Mouse (Mus musculus) thymus, postnatal 0 days (tissue): ENCODE data around the gene Ank. TPM values are rescaled to one million over a fixed set of nuclear protein-coding genes. Genes with fewer than 3 reads are reported as not detected.
"Not testable (repeated sequence)": the region's sequence is repeated elsewhere in the genome, so short reads cannot be mapped to it uniquely, and the experiment has no call there.

Experiments
- DNase-seq: peaks from one replicate; pipeline ENCODE4 v3.0.0-alpha.2; 2015; ENCODE audit warnings: low spot score
- polyA plus RNA-seq: library from polyadenylated mRNA; unstranded; fragments of >200 nt; fragmentation: Nextera tagmentation; extraction: Ambion mirVana; gene quantifications from 2 replicates; pipeline ENCODE4 v1.2.1, GENCODE M21; 2015

Ank gene
- polyA plus RNA-seq, 1 experiment from 2014 or later, result 3.6 TPM

DNA sequence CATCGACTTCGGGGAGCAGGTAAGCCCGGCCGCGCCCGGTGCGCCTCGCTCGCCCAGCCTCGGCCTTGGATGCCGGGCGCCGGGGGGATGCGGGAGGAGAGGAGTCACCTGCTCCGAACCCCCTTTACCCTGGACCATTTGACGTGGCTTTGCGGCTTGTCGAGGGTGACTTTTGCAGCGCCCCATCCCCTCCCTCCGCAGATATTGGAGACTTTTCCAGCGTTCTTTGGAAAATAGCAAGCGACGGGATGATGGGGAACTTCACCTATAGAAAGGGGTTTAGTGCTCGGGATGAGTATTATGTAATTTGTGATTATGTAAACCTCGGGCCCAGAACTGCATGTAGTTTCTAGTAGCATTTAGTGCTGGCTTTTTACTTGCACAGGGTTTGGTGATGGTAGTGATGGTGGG, 609 bp downstream of the Ank start:
- DNase-seq, result no peak

DNA sequence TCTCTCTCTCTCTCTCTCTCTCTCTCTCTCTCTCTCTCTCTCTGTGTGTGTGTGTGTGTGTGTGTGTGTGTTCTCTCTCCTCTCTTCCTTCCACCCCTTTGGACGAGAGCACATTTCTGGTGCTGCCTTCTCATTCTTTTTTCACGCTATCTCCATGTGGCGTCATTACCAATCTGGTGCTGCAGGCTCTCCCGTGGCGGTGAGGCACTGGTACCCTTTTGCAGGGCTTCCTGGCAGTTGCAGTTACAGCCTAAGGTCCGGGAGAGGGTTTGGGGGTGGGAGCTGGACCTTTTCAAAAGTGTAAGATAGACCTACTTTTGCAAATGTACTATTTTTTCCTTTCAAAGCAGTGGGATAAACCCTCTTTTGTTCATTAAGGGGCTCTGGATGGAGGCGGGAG, 1.2 kb downstream of the Ank start:
- no peak for DNase-seq

DNA sequence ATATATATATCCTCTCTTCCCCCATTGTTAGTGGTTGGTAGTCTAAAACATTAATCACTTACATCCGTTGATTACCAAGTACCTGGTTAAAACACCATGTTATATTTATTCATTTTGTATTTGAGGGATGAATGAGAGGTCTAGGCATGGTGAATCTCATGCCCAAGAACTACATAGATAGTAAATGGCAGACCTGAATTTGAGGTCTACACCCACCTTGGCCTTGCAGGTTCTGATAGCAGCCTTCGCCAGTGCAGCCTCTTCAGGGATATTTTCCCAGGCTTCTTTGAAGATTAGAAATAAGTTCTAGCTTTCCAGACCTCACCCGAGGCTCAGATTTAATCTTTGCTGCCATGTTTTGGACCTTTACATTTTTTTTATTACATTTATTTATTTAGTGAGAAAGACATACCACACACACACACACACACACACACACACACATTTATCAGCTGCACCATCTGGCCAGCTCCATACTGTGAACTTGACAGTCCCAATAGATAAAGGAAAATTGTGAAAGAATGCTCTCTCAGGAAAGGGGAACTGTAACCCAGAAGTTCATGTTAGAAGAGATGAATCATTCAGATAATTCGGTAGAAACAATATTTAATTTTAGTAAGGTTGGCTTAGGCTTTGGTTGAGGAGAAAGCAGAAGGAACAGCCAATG, 2.5 kb downstream of the Ank start:
- DNase-seq, result no peak

DNA sequence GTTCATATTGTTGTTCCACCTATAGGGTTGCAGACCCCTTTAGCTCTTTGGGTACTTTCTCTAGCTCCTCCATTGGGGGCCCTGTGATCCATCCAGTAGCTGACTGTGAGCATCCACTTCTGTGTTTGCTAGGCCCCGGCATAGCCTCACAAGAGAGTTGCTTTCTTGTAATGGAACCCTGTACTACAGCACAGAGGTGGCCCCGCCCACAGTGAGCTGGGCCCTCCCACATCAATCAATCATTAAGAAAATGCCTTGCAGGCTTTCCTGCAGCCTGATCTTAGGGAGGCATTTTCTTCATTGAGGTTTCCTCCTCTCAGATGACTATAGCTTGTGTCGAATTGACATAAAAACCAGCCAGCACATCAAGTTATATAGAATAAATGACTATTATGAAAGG, 3.9 kb downstream of the Ank start:
- not testable (repeated sequence) for DNase-seq

DNA sequence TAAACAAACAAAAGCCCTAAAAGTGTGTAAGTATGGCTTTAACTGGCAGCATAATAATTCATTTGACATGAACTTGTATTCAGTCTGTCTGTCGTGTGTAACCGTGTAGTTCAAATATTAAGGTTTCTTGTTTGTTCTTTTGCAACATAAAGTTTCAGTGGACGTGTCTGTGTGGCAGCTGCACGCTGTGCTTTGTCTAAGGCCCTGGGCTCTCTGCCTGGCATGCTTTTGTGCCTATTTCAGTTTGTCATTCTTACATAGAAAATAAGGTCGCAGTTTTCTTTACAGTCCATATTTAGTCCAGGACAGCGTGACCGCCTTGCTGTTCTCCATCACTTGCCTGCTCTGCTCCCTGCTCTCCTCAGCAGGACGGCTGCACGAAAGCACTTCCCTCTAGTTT, 5.8 kb downstream of the Ank start:
- no peak for DNase-seq

DNA sequence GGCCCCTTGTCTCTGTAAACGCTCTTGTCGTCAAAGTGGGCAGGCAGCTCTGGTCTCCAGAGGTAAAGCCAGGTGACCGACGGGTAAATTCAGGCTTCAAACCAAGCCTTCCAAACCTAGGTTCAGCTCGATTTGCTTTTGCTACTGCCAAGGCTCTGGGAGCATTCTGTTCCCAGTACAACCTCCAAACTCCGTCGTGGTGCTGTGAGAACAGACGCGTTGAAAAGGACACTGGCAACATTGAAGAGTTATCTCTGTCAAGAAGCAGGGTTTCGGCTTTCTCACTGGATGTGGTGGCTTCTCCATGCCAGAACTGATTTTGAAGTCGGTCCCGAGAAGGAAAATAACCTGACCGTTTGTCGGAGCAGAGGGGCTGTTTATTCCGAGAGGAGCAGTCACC, 9.5 kb downstream of the Ank start:
- no peak for DNase-seq

DNA sequence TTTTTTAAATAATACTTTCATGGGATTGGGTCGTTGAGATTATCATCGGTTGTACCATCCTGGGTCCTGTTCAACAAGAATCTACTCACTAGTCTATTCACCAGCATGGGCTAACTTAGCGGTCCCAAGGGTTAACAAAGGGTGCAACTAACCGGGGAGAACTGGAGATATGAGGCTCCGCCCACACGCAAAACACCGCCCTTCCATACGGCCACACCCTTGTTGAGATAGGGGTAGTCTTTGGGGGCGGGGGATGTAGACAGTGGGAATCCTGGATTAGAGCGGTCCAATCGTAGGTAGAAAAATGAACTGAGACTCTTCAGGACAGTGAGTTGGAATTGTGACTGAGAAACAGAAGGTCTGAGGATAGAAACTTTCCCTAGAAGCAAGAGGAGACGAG, 10.2 kb downstream of the Ank start:
- DNase-seq, result no peak

DNA sequence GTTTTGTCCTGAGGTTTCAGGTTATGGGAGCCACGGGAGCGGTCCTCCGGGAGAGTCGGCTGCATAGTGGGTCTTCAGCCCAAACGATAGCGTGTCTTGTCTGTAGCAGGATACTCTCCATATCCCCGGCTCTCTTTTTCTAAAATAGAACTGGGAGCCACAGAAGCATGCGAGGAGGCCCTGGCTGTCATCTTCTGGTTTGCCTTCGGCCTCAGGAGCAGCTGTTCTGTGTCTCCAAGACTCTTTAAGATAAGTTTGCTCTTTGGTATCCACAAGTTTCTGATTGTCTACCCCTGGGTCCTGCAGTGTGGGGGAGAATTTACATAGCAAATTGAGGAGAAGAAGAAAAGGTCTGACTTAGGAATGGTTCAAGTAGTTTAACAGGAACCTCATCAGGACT, 10.7 kb downstream of the Ank start:
- DNase-seq, result no peak

DNA sequence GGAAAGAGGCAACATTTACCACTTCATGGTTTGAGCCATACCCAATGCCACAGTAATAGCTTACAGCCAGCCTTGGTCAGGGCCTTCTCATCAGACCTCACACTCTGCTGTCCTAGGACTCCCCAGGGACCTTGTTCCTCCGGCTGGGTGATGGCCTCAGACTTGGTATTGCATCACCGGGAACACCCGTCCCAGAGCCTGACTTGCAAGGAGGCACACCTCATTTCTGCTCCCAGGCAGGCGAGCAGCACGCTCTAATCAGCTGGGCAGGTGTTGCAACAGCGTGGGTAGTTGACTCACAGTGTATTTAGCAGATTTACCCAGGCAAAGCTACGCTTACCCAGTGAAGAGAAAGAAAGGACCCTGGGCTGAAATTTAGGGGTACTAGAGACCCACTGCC, 11.2 kb downstream of the Ank start:
- no peak for DNase-seq

DNA sequence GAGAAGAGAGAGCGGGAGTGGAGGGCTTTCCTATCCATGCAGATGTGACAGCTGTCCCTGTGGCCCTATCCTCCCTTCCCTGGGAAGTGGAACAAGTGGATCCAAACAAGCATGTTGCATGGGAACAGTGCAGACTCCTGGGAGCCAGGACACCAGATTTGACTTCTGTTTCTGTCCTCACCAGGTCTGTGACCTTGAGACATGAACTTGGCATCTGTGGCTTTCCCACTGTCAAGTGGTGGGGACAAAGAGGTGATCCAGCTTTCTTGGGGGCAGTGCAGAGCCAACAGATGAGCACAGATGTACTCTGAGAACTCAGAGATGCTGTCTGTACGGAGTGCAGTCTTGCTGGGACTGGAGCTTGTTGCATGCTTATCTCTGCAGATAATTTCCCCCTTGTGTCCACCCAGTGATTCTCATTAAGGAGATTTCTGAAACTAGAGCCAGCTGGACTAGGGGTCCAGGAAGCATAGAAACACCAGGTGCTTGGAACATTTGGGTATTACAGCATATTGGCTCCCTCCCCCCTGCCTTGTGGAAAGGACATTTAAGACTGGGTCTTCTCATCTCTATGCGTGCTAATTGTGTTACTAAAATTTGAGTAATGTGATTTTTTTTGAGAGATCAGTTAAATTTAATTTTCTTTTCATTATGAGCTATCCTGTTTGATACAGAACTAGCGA, 14.0 kb downstream of the Ank start:
- DNase-seq, result no peak

DNA sequence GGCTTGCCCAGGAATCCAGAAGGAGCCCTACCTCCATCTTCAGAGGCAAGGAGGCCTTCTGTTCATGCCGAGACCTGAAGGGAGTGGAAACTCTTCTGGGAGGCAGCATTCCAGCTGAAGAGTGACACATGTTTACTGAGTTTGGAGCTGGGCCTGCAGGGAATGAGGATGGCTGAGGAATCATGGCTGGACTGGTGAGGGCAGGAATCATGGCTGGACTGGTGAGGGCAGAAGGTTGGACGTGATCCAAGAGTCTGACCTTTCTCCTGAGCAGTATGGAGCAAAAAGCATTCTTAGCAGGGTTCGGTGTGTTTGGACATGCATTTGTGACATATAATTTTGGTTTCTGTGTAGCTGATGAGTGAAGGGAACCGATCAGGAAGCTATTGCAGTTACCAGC, 15.5 kb downstream of the Ank start:
- no peak for DNase-seq

DNA sequence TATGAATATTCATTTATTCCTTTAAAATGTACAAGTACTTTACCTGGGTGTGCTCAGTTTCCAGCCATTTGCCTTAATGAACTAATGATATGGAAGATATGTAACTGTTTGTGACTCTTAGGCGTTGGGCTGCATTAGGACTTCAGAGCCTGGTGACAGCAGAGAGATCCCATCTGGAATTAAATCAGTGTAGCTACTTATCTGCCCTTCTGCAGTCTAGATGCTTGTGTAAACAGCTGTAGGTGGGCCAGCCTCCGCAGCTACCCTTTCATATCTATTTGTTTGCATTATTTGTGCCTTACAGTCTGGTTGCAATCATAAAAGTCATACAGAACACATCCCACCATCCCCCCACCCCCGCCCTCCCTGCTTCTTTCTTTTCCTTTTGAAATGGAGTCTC, 16.7 kb downstream of the Ank start:
- no peak for DNase-seq

DNA sequence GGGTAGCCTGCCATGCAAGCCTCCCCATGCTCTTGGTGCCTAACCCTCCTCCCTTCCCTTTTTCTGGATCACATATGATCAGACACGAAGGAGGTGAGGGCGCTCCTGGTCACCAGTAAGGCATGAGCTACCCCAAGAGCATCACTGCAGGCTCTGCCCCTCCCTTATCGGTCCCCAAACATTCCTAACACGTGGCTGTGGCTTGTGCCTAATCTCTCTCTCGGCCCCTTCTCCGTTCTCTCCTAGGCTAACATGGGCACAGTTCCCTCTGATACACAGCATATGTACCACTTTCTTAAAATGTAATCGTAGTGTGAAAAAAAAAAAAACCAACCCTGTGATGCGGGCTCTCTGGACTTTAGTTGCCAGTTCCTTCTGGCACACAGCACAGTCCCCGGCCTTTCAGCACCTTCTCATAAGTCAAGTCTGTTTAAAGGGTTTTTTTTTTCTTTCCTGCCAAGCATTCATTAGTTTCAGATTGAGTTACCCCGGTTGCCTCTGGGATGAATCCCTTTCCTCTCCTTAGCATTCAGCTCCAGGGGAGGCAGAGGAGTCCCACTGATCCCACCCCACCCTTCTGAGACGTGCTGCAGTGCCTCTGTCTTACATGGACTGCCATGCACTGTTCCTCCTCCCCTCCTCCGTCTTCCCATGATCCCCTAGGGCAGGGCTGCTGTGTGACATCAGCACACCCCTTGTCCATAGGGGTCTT, 19.2 kb downstream of the Ank start:
- DNase-seq, result no peak

DNA sequence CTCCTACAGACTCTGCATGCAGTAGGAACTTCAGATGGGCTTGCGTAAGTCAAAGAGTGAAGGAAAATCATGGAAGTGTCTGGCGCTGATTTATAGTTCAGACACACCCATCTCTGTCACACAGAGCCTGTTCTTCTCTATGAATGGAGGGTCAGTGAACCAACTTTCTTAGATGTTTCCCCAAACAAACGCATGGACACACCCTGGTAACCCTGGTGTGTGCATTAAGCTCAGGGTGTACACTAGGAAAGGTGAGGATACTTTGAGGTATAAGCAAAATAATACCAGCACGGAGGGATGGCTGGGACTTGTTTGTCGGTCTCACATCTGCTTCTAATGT, 19.8 kb downstream of the Ank start:
- DNase-seq, result no peak

DNA sequence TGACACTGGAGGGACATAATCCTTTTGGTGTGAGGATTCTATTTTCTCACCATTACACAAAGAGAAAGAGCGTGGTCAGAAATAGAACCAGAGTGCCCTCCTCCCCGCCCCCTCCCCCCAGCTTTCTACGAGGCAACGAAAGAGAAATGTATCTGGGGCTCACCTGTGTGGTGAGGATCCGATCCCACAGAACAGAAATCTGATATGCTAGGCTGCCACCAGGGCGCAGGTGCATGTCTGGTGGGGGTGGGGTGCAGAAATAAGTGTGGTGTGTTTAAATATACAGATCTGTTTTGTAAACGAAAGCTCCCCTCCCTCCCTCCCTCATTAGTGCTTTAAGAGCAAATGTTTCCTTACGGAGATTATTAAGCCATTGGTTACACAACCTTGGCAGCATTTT, 20.6 kb downstream of the Ank start:
- DNase-seq, result peak; percentile 7

DNA sequence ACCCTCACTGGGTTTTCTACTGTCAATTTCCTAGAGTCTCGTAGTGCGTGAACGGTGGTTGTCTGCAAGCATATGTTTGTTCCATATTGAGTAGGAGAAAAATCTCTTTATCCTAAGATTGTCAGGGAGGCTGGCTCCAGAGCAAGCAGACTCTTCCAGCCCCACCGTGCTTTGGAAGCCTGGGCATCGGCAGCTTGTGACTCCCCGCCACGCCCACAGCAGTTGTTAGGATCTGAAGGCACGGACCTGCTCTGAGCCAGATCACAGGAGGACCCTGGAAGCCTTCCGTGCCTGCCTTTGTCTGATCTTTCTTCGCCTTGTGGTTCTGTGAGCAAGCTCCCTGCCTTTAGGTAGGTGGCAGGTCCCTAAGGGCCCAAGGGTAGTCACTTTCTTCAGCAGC, 21.6 kb downstream of the Ank start:
- DNase-seq, result no peak

DNA sequence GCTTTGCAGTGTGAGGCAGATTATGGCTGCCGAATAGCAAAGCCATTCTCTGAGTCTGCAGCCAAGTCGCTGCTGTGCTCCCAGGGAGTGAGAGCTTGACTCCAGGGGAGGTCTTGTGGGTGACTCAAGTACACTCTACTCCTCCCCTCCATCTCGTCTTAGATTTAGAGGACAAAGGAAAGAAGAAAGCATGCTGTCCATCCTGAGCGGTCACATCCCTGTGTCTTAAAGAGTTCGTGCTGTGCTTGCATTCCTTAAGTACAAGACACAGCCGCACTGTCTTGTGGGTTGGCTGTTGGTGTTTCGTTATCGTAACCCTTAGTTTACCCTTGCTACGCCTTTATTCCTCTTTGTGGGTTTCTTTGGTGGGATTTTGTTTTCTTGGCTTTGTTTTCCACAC, 24.2 kb downstream of the Ank start:
- no peak for DNase-seq

DNA sequence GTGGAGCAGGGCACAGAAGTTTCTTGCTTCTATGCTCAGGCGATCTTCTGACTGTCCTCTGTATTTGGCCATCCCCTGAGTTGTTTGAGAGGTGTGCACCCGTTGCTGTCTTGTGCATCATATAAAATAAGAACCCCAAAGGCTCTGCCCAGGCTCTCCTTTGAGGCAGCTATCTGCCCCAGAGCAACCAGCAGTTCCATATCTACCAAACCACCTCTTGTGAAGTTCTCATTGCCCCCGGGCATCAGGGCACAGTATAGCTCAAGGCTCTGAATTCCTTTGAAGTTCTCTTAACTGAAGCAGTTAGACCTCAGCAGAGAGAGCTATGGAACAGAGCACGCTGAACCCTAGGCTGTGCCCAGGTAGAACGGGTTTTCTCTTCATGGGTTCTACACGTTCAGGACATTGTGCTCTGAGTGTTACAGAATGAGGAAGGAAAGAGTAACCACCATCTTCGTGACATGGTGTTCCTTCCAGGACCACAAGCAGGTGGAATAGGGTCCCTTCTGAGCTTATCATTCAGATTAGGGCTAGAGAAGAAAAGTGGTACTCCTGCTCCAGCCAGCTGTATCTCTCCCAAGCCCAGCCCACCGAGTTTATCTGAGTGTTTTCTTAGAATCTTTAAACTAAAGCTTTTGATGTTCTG, 25.1 kb downstream of the Ank start:
- DNase-seq, result no peak

DNA sequence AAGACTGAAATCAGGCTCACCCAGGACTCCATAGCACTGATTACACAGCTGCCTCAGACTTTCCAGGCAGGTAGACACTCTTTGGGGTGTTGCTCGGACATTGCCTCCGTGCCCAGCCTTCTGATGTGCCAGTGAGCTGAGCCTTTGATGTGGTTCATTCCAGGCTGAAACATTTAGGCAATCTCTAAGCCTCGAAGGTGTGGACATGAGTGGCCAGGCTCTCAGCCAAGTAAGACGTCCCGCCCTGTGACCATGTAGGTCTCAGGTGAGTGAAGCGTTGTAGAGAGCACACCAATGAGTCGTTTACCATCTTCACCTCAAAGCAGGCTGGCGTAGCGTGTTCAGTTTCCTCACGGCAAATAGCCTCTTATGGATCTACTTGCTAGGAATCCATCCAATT, 25.7 kb downstream of the Ank start:
- DNase-seq, result no peak

DNA sequence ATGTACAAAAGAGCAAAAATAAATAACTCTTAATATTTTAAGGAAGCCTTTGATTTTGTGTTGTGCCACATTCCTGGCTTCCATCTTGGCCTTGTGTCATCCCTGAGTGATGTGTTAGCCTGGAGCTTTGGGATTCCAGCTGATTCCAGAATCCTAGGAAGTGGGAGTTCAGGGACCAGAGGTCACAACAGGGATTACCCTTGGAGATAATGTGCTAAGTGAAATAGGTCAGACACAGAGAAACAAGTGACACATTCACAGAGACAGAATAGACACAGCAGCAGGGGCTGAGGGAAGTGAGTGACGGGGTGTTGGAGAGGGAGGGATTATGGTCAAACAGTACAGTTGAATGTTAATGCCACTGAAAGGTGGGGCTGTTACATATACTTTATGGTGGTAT, 26.3 kb downstream of the Ank start:
- DNase-seq, result no peak

DNA sequence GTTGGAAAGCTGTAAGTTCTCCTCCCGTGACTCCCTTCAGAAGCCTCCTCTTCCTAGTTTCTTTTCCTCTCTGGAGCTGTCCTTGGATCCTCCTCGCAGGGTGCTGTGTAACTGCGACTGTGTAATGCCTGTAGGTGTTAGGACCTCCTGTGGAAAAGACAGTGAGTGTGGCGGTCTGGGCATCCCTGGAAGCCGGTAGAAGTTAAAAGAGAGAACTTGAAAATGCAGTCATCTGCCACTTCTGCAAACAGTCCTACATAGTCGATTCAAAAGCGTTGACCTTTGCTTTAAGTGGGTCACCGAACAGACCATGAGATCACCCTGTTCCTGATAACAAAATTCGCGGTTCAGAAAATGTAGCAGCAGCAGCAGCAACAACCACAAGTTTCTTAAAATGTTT, 27.0 kb downstream of the Ank start:
- no peak for DNase-seq

DNA sequence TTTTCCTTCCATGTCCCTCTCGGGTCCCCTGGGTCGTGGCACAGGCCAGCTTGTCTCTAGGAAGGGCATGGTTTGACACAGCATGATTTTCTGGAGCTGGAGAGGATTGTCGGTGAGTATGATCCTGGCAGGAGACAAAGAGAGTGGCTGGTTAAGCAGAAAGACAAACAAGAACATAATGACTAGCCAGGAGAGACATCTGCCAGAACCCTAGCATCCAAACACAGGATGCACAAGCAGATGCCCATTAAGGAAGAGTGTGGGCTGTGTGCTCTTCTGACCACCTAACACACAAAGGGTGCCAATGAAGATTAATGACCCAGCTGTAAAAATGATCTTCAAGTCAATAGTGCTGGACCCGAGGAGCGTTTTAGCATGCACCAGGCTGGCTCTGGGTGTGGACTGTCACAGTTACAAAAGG, 29.5 kb downstream of the Ank start:
- DNase-seq, result no peak
